Mouse (Mus musculus) embryo, embryonic 10 days (tissue): Measurements from ENCODE around the gene Rfx6.

Experiments
- DNase-seq: peaks from one replicate; pipeline ENCODE4 v3.0.0-alpha.2; 2015; ENCODE audit warnings: low spot score

The Rfx6 gene

DNA sequence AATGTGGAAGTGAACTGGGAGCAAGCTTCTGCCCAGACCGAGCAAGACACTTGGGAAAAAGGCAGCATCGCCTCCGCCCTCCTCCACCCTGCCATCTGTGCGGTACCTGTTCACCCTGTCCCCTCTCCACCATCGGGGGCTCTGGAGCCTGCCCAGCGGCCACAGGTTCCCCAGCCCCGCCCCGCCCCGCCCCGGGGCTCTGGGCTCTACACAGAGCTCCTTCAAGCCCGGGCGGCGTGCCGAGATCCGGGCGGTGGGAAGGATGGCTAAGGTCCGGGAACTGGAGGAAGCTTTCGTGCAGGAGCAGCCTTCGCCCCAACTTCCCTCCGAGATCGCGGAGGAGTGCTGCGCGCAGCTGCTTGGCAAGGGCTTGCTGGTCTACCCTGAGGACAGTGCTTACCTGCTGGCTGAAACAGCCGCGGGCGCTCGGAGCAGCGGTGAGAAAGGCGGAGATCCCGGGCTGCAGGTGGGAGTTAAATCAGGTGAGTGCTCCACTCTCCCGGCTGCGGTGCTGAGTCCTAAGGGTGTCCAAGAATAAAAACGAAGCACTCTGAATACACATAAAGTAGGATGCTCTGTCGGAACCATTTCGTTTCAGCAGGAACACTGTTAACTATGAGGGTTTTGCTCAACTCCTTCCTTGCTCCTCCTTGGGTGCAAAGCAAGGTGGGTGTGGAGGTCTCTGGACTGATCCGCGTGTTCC, at the start of gene Rfx6:
Rfx6 (plus strand) TSS at position 209 of the 703 bp plus-strand sequence.
- peak; percentile 40 for DNase-seq

DNA sequence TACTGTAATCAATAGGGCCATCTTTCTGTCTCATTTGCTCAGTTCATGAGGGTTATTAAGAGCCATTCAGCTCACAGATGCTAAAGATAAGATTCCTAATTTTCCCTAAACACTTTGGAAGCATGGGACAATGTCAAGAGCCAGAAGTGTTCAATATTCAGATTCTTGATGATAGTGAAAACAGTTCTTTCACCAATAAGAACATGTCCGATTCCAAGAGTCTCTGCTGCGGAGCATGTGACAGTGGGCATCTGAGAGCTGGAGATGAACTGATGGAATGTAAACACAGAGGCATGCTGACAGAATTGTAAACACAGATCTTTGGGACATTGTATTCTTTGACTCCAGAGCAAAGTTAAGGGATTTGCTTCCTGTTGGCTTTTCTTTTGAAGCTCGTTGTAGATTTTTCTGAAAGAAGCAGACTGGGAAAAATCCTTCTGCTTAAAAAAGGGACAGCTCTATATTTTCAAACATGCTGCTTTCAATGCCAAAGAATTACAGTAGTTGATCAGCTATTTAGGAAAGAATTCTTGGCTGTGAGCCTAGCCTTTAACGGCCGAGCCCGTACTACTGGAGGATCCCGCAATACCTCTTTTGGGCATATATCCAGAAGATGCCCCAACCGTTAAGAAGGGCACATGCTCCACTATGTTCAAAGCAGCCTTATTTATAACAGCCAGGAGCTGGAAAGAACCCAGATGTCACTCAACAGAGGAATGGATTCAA, 46.0 kb upstream of the Rfx6 start, which contains the start of gene Gprc6a:
Gprc6a (minus strand) TSS at position 51 of the 726 bp plus-strand sequence.
- no peak for DNase-seq

- no peak for DNase-seq
These were observed 27.9 kb upstream of the Rfx6 start for GRCm38 (mm10) chr10:51649506-51650221.

DNA sequence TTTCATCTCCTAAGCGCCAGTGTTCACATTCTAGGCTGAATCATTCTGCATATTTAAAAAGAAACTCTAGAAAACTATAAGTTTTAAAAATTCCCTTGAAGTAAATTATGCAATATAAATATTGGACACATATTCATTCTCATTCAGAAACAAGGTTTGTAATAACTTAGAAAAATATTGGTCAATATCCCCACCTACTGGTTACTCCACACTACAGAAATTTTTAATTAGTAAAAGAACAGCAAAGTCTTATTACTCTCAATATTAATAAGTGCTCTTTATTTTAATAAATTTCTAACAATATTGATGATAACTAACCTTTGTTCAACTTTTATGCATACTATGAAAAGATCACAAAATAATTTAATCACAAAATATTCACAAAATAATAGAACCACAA, 20.2 kb upstream of the Rfx6 start:
- no peak for DNase-seq

GRCm38 (mm10) chr10:51669334-51669733, 8.2 kb upstream of the Rfx6 start:
- peak; percentile 19 for DNase-seq

- DNase-seq, result no peak
These were observed 6.0 kb upstream of the Rfx6 start for GRCm38 (mm10) chr10:51671583-51671982.

- DNase-seq, result no peak
These were observed 5.3 kb upstream of the Rfx6 start for GRCm38 (mm10) chr10:51672082-51672779.

DNA sequence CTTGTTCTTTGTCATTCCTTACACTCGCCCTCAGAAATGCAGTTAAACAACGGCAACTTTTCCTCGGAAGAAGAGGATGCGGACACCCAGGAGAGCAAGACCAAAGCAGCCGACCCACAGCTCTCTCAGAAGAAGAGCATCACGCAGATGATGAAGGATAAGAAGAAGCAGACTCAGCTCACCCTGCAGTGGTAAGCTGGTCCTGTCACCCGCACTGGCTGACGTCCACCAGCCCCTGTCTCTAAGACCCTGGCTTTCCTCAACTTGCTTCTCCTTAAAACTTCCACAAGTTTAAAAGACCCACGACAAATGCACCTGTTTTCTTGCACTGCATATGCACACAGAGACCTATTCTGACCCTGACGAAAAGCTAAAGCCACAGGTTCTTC, 689 bp downstream of the Rfx6 start:
- peak; percentile 8 for DNase-seq

GRCm38 (mm10) chr10:51720904-51721303, 43.3 kb downstream of the Rfx6 start:
- DNase-seq, result no peak

DNA sequence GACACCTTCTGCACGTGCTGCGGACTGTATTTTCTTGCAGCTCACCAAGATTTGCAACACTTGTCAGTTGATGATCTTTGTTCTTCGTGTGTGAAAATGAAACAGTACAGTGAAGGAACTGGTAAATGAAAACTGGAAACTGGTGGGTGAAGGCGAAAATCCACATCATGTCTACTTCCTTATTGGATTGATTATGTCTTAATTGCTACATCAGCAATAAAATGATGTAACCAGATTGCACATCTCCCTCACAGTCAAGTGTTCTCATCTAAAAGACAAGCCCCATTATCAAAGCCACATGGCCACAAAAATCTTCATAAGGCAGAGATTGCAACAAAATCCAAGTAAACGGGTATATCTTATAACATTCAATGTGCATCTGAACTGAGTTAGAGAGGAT, 83.9 kb downstream of the Rfx6 start:
- DNase-seq, result no peak

- DNase-seq, result no peak
These were observed 85.7 kb downstream of the Rfx6 start for GRCm38 (mm10) chr10:51763241-51763640.

DNA sequence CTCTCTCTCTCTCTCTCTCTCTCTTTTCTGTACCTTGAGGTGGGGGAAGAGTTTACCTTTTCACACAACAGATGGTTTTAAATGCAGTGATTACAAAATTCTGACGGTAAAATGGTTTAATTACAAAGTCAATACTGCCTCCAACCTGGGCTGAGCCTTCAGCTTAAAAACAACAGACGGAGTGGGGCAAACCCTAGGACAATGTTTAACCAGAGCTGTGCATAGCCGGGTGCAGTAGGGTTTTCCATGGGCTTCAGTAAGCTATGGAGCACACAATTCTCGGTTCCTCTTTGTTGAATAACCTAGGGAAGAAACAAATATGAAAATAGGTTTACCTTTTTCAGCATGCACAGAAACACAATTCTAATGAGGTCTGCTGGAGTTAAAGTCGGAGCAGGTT, 90.9 kb downstream of the Rfx6 start:
- DNase-seq, result no peak

DNA sequence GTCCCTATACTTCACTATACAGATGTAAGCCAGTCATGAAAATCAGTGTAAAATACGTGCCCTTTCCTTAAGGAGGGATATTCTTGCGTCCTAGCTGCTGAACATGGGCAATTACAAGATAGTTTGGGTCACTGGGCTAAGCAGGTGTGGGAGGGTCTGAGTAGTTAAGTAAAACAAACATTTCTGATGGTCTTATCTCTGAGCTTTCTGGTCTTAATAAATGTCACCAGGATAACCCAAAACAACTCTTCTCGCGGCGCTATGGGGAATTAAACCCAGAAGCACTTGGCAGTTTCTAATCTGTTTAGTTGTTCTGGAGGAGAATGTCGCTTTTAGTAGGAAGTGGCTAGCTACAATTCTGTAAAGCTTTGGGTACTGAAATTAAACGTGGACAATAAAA, 91.7 kb downstream of the Rfx6 start:
- DNase-seq, result peak; percentile 5

DNA sequence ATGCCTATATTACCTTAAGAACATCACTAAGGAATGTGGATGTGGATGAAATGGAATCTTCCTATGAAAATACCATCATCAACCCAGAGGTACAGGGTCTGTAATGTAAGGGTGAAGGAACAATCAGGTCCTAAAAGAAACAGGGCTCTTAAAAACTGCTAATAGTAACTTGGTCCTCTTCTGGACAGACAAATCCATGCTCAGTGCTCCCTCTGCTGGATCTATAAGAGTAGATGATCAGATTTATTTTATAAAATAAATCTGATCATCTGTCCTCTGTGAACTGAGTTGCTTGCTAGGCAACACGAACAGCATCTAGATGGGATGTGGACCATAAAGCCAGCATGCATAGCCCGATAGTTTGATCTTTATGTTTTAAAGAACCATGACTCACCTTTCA, 102.1 kb downstream of the Rfx6 start:
- DNase-seq, result peak; percentile 17
